ENCODE assay signal across 20 mouse cellular contexts in genomic region chr6:50222351-50222750, GRCm38 (mm10).
"Had no signal": no experiment of that assay in that cellular context is flagged by ENCODE, and none has a peak within 500 bp of the region (broad histone marks: within the 10 kb centered on the region; RNA-seq: fewer than 3 reads in every experiment).

No protein-coding gene starts in this region.

- H3K4me1 ChIP-seq: hindbrain, embryonic 13.5 days; hindbrain, embryonic 15.5 days; limb, embryonic 13.5 days; liver, embryonic 12.5 days had no signal

- H3K36me3 ChIP-seq: hindbrain, embryonic 15.5 days; kidney, embryonic 15.5 days; limb, embryonic 13.5 days; liver, embryonic 12.5 days had no signal

- DNase-seq: gastrocnemius, postnatal 14 days; gastrocnemius, postnatal 36 days; heart, adult 18-20 months; heart, postnatal 10 days; heart, postnatal 36 days; kidney, adult 11 months; kidney, adult 9 months; kidney, postnatal 36 days; layer of hippocampus, adult 9-11 months; layer of hippocampus, postnatal 36 days; left cerebral cortex, postnatal 4 days had no signal

- H3K27me3 ChIP-seq: hindbrain, embryonic 13.5 days; hindbrain, embryonic 15.5 days; kidney, embryonic 15.5 days; limb, embryonic 13.5 days; limb, embryonic 15.5 days; liver, embryonic 12.5 days had no signal

- H3K4me3 ChIP-seq: hindbrain, embryonic 13.5 days; hindbrain, embryonic 15.5 days; kidney, embryonic 15.5 days; limb, embryonic 13.5 days; limb, embryonic 15.5 days; liver, embryonic 12.5 days had no signal

- H3K27ac ChIP-seq: hindbrain, embryonic 13.5 days; hindbrain, embryonic 15.5 days; hindbrain, postnatal 0 days; kidney, embryonic 15.5 days; kidney, postnatal 0 days; limb, embryonic 13.5 days; limb, embryonic 15.5 days; liver, embryonic 12.5 days; liver, embryonic 14.5 days had no signal

- H3K9me3 ChIP-seq: hindbrain, embryonic 13.5 days; hindbrain, embryonic 15.5 days; kidney, embryonic 15.5 days; limb, embryonic 13.5 days; limb, embryonic 15.5 days; liver, embryonic 12.5 days had no signal
